ENCODE assay signal across 7 mouse cellular contexts in the genomic region with DNA sequence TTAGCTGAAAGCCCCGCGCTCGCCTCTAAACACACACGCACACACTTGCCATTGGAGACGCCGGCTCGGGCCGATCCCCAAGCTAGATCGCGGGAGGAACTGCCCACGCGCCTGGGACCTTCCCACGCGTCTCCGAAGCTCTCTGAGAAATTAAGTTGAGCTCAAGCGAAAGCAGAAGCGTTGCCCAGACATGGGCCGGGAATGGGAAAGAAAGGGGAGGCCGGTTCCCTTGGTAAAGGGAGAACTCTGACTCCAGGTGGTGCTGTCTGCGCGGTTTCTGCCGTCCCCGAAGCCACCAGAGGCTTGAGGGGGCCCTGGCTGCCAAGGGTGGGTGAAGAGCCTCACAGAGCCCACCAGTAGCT. TPM values are rescaled to one million over a fixed set of nuclear protein-coding genes. Genes with fewer than 3 reads are reported as not detected.
DNase-seq lines count a peak whose midpoint lies in the region; ATAC-seq and TF ChIP-seq lines count a peak whose summit lies in the region.

A gene (minus strand): TSS at position 210 of the 362 bp plus-strand sequence.

- DNase-seq in brain, adult 2 months (ENCODE audit: low read depth, low spot score) = peak; percentile 87
- DNase-seq in liver = peak; percentile 57
- DNase-seq in midbrain, postnatal 0 days (ENCODE audit: low spot score) = peak; percentile 88

- peaks cover 2% of the 10 kb centered on the region; the same call in 1 of the 2 replicates for H3K9me3 ChIP-seq in heart, embryonic 11.5 days (replicated peaks; ENCODE audit: control insufficient read depth, low read length)
- no peaks in the 10 kb centered on the region for H3K9me3 ChIP-seq in kidney, embryonic 15.5 days (replicated peaks)
- H3K9me3 ChIP-seq in midbrain, postnatal 0 days (ENCODE audit: low read length) = no peaks in the 10 kb centered on the region
- H3K9me3 ChIP-seq in stomach, embryonic 16.5 days (replicated peaks; ENCODE audit: control insufficient read depth, low read length) = no peaks in the 10 kb centered on the region

- ATAC-seq in heart, embryonic 11.5 days (replicated peaks; ENCODE audit: insufficient number of reproducible peaks, low FRiP score, low TSS enrichment) = 0 out of 2 replicates have a peak, but pooled peaks have one; percentile 39
- ATAC-seq in kidney, embryonic 15.5 days (replicated peaks; ENCODE audit: low FRiP score) = peak; percentile 71
- peak; percentile 57; the same call in 1 of the 2 replicates for ATAC-seq in midbrain, postnatal 0 days (ENCODE audit: low FRiP score)
- peak; percentile 56; the same call in 1 of the 2 replicates for ATAC-seq in stomach, embryonic 16.5 days (ENCODE audit: insufficient read depth, low FRiP score)

- H3K4me1 ChIP-seq in embryonic fibroblast, embryonic 13.5 days (ENCODE audit: control insufficient read depth, insufficient read depth, low read length) = peaks cover 8% of the 10 kb centered on the region
- H3K4me1 ChIP-seq in heart, embryonic 11.5 days (ENCODE audit: control insufficient read depth, insufficient read depth, low read length) = peaks cover 38% of the 10 kb centered on the region
- peaks cover 57% of the 10 kb centered on the region for H3K4me1 ChIP-seq in kidney, embryonic 15.5 days
- H3K4me1 ChIP-seq in midbrain, postnatal 0 days (ENCODE audit: insufficient read depth, low read length) = peaks cover 18% of the 10 kb centered on the region
- H3K4me1 ChIP-seq in stomach, embryonic 16.5 days (ENCODE audit: control insufficient read depth, insufficient read depth, low read length) = peaks cover 40% of the 10 kb centered on the region

- H3K9ac ChIP-seq in heart, embryonic 11.5 days (ENCODE audit: low read depth, low read length) = peak within 1 kb of the TSS; percentile 95
- H3K9ac ChIP-seq in kidney, embryonic 15.5 days = peak within 1 kb of the TSS; percentile 61
- H3K9ac ChIP-seq in midbrain, postnatal 0 days (replicated peaks; ENCODE audit: low read length, poor library complexity, severe bottlenecking) = peak within 1 kb of the TSS; percentile 90
- H3K9ac ChIP-seq in stomach, embryonic 16.5 days (ENCODE audit: low read length) = peak within 1 kb of the TSS; percentile 91

- H3K4me3 ChIP-seq in embryonic fibroblast, embryonic 13.5 days (ENCODE audit: insufficient read depth, low read length) = peak within 1 kb of the TSS; percentile 67
- H3K4me3 ChIP-seq in heart, embryonic 11.5 days (ENCODE audit: low read depth, low read length) = peak within 1 kb of the TSS; percentile 86
- peak within 1 kb of the TSS; percentile 69 for H3K4me3 ChIP-seq in kidney, embryonic 15.5 days (replicated peaks)
- H3K4me3 ChIP-seq in midbrain, postnatal 0 days (ENCODE audit: low read depth, low read length) = peak within 1 kb of the TSS; percentile 74
- H3K4me3 ChIP-seq in stomach, embryonic 16.5 days (replicated peaks; ENCODE audit: low read length) = peak within 1 kb of the TSS; percentile 75

- no peaks in the 10 kb centered on the region for H3K27me3 ChIP-seq in heart, embryonic 11.5 days (ENCODE audit: control insufficient read depth, insufficient read depth, low read length)
- H3K27me3 ChIP-seq in kidney, embryonic 15.5 days = no peaks in the 10 kb centered on the region
- no peaks in the 10 kb centered on the region; the same call in 1 of the 2 replicates for H3K27me3 ChIP-seq in midbrain, postnatal 0 days (ENCODE audit: insufficient read depth, low read length)
- no peaks in the 10 kb centered on the region for H3K27me3 ChIP-seq in stomach, embryonic 16.5 days (ENCODE audit: control insufficient read depth, insufficient read depth, low read length)

- no peaks in the 10 kb centered on the region for H3K36me3 ChIP-seq in heart, embryonic 11.5 days (ENCODE audit: control insufficient read depth, insufficient read depth, low read length)
- no peaks in the 10 kb centered on the region for H3K36me3 ChIP-seq in kidney, embryonic 15.5 days
- no peaks in the 10 kb centered on the region for H3K36me3 ChIP-seq in midbrain, postnatal 0 days (ENCODE audit: insufficient read depth, low read length)
- H3K36me3 ChIP-seq in stomach, embryonic 16.5 days (ENCODE audit: control insufficient read depth, insufficient read depth, low read length) = no peaks in the 10 kb centered on the region

- TF ChIP-seq POLR2A in embryonic fibroblast, embryonic 13.5 days (IDR thresholded peaks at IDR 0.05; ENCODE audit: low read depth, low read length) = peak; percentile 42

- peak within 1 kb of the TSS; percentile 70 for H3K4me2 ChIP-seq in heart, embryonic 11.5 days
- peak within 1 kb of the TSS; percentile 95 for H3K4me2 ChIP-seq in kidney, embryonic 15.5 days
- H3K4me2 ChIP-seq in midbrain, postnatal 0 days (ENCODE audit: low read depth, low read length, poor library complexity, severe bottlenecking) = peak within 1 kb of the TSS; percentile 95
- peak within 1 kb of the TSS; percentile 94 for H3K4me2 ChIP-seq in stomach, embryonic 16.5 days (ENCODE audit: low read depth, low read length)

- TF ChIP-seq CTCF in embryonic fibroblast, embryonic 13.5 days (IDR thresholded peaks at IDR 0.05; ENCODE audit: borderline replicate concordance, insufficient read depth, low read length) = peak; percentile 67
- peak; percentile 86 for TF ChIP-seq CTCF in midbrain, postnatal 0 days (IDR thresholded peaks at IDR 0.05)

- peak within 1 kb of the TSS; percentile 85 for H3K27ac ChIP-seq in embryonic fibroblast, embryonic 13.5 days (ENCODE audit: insufficient read depth, low read length)
- peak within 1 kb of the TSS; percentile 94 for H3K27ac ChIP-seq in heart, embryonic 11.5 days (ENCODE audit: low read depth, low read length)
- peak within 1 kb of the TSS; percentile 89 for H3K27ac ChIP-seq in kidney, embryonic 15.5 days
- H3K27ac ChIP-seq in midbrain, postnatal 0 days (ENCODE audit: low read depth, low read length) = peak within 1 kb of the TSS; percentile 87
- H3K27ac ChIP-seq in stomach, embryonic 16.5 days (ENCODE audit: low read length) = peak within 1 kb of the TSS; percentile 94

- 0% methylated on average over 23 of the region's 23 CpGs for whole genome bisulfite sequencing in heart, embryonic 11.5 days (ENCODE audit: insufficient replicate concordance)
- 0% methylated on average over 23 of the region's 23 CpGs for WGBS in kidney, embryonic 15.5 days
- under 1% methylated on average over 23 of the region's 23 CpGs for WGBS in midbrain, postnatal 0 days
- under 1% methylated on average over 23 of the region's 23 CpGs for WGBS in stomach, embryonic 16.5 days

RNA-seq across cellular contexts. Expression of the gene that starts here (rescaled TPM):
- polyA plus RNA-seq in embryonic fibroblast, embryonic 13.5 days (2011; ENCODE audit: insufficient read length, low read depth, missing spikeins) = 163 and 234 TPM in 2 replicates
- polyA plus RNA-seq in heart, embryonic 11.5 days (2014; fragmentation: Nextera tagmentation; extraction: Ambion mirVana) = 111 and 114 TPM in 2 replicates
- polyA plus RNA-seq in kidney, embryonic 15.5 days (2015; fragmentation: Nextera tagmentation; extraction: Ambion mirVana) = 61.0 and 65.3 TPM in 2 replicates
- total RNA-seq in midbrain, postnatal 0 days (2014; rRNA removed) = 127 and 131 TPM in 2 replicates
- 95.8 and 99.6 TPM in 2 replicates for polyA plus RNA-seq in midbrain, postnatal 0 days (2015; fragmentation: Nextera tagmentation; extraction: Ambion mirVana)
- 119 and 124 TPM in 2 replicates for polyA plus RNA-seq in stomach, embryonic 16.5 days (2015; fragmentation: Nextera tagmentation; extraction: Ambion mirVana)

Comparison
In these comparisons a context has a peak if more than half of its experiments do, and no peak if none do; other contexts are left out.
1. Peak in every context shown above with its lines: DNase-seq, ATAC-seq, H3K4me3 ChIP-seq and H3K27ac ChIP-seq.